Mouse (Mus musculus) erythroblast, embryonic 14.5 days (primary cell): Measurements from ENCODE around the gene Stard7.

ENCODE experiments used
- GATA1 ChIP-seq: IDR thresholded peaks from 2 replicates; pipeline ENCODE4 v1.6.1; 2012; ENCODE audit warnings: low read length, inconsistent platforms, mixed read lengths
- TAL1 ChIP-seq: IDR thresholded peaks from 3 replicates; pipeline ENCODE4 v1.6.1; 2012; ENCODE audit warnings: low read length, inconsistent platforms, mixed read lengths

GRCm38 (mm10) chr2:127338833-127339232 is 68.8 kb downstream of the Stard7 start:
- TF ChIP-seq GATA1 (no peak), TAL1 (no peak)
